ENCODE assay signal across 8 mouse cellular contexts in genomic region chr5:88566034-88566841, GRCm38 (mm10). TPM values are rescaled to one million over a fixed set of nuclear protein-coding genes. Genes with fewer than 3 reads are reported as not detected.
DNase-seq lines count a peak whose midpoint lies in the region; ATAC-seq and TF ChIP-seq lines count a peak whose summit lies in the region.

No protein-coding gene starts in this region.

- H3K79me2 ChIP-seq in MEL (ENCODE audit: control insufficient read depth, insufficient read depth, low read length, poor library complexity) = peaks cover 3% of the 10 kb centered on the region; the same call in 1 of the 2 replicates

- peak overlapping the region; percentile 96 for H3K4me3 ChIP-seq in heart, embryonic 10.5 days
- peak overlapping the region; percentile 73 to 93 for H3K4me3 ChIP-seq in MEL (ENCODE audit: control insufficient read depth in 1 of 2, insufficient read depth in 1 of 2, low read depth in 2 of 2, low read length in 2 of 2)
- peak overlapping the region; percentile 84 for H3K4me3 ChIP-seq in forebrain, postnatal 0 days (ENCODE audit: low read depth, low read length)
- H3K4me3 ChIP-seq in liver, postnatal 0 days (ENCODE audit: low read depth, low read length) = peak overlapping the region; percentile 91

- H3K27me3 ChIP-seq in heart, embryonic 10.5 days (ENCODE audit: insufficient read depth, poor library complexity, severe bottlenecking) = no peaks in the 10 kb centered on the region
- no peaks in the 10 kb centered on the region for H3K27me3 ChIP-seq in MEL (ENCODE audit: control insufficient read depth in 1 of 2, insufficient read depth in 2 of 2, low read length in 2 of 2)
- no peaks in the 10 kb centered on the region for H3K27me3 ChIP-seq in forebrain, postnatal 0 days (ENCODE audit: insufficient read depth, low read length)
- H3K27me3 ChIP-seq in liver, postnatal 0 days (ENCODE audit: insufficient read depth, low read length) = no peaks in the 10 kb centered on the region

- H3K4me2 ChIP-seq in forebrain, postnatal 0 days (ENCODE audit: low read depth) = peak overlapping the region; percentile 68
- H3K4me2 ChIP-seq in liver, postnatal 0 days (ENCODE audit: low read depth, low read length) = peak overlapping the region; percentile 97

- peak; percentile 15 for ATAC-seq in forebrain, postnatal 0 days
- peak; percentile 6; the same call in 1 of the 2 replicates for ATAC-seq in liver, postnatal 0 days

- peak overlapping the region; percentile 93 for H3K27ac ChIP-seq in heart, embryonic 10.5 days
- H3K27ac ChIP-seq in MEL (ENCODE audit: control insufficient read depth, low read depth, low read length) = peak overlapping the region; percentile 76
- H3K27ac ChIP-seq in forebrain, postnatal 0 days (ENCODE audit: low read depth, low read length) = peak overlapping the region; percentile 86
- H3K27ac ChIP-seq in liver, postnatal 0 days (ENCODE audit: low read depth) = peak overlapping the region; percentile 91

- TF ChIP-seq RAD21 in MEL (IDR thresholded peaks at IDR 0.05; ENCODE audit: low read depth, low read length) = no peak

- H3K36me3 ChIP-seq in heart, embryonic 10.5 days = peaks cover 21% of the 10 kb centered on the region
- H3K36me3 ChIP-seq in MEL (ENCODE audit: control insufficient read depth in 1 of 2, insufficient read depth in 2 of 2, low read length in 2 of 2) = peaks cover 0 to 9% of the 10 kb centered on the region in 2 experiments; a peak in 2 of 4 replicates
- 0 out of 2 replicates have a peak, but pooled peaks cover 4% of the 10 kb centered on the region for H3K36me3 ChIP-seq in forebrain, postnatal 0 days (ENCODE audit: insufficient read depth)
- H3K36me3 ChIP-seq in liver, postnatal 0 days (replicated peaks; ENCODE audit: insufficient read depth, low read length) = 0 out of 2 replicates have a peak, but pooled peaks cover 3% of the 10 kb centered on the region

- TF ChIP-seq CTCF in MEL (IDR thresholded peaks at IDR 0.05 in 2 of 3, conservative IDR thresholded peaks at IDR 0.05 in 1 of 3; ENCODE audit: control insufficient read depth in 1 of 3, insufficient read depth in 1 of 3, low read depth in 2 of 3, low read length in 3 of 3, poor library complexity in 1 of 3, severe bottlenecking in 1 of 3) = no peak
- no peak for TF ChIP-seq CTCF in forebrain, postnatal 0 days (IDR thresholded peaks at IDR 0.05; ENCODE audit: low read depth)
- TF ChIP-seq CTCF in liver, postnatal 0 days (IDR thresholded peaks at IDR 0.05; ENCODE audit: low read depth) = no peak

- peaks cover 11% of the 10 kb centered on the region; the same call in 1 of the 2 replicates for H3K4me1 ChIP-seq in heart, embryonic 10.5 days
- peaks cover 3 to 5% of the 10 kb centered on the region in 2 experiments; a peak in 3 of 4 replicates for H3K4me1 ChIP-seq in MEL (ENCODE audit: control insufficient read depth in 1 of 2, insufficient read depth in 2 of 2, low read length in 2 of 2)
- peaks cover 6% of the 10 kb centered on the region; the same call in 1 of the 2 replicates for H3K4me1 ChIP-seq in forebrain, postnatal 0 days (ENCODE audit: insufficient read depth)
- H3K4me1 ChIP-seq in liver, postnatal 0 days (ENCODE audit: insufficient read depth) = peaks cover 3% of the 10 kb centered on the region; the same call in 1 of the 2 replicates

- peak; percentile 66 to 88 for TF ChIP-seq EP300 in MEL (IDR thresholded peaks at IDR 0.05; ENCODE audit: low read depth in 1 of 2, low read length in 2 of 2)
- peak; percentile 90 for TF ChIP-seq EP300 in liver, postnatal 0 days (IDR thresholded peaks at IDR 0.05; ENCODE audit: low read depth)

- peak overlapping the region; percentile 87 for H3K9ac ChIP-seq in MEL (ENCODE audit: control insufficient read depth, low read depth, low read length, poor library complexity, severe bottlenecking)
- peak overlapping the region; percentile 72 for H3K9ac ChIP-seq in forebrain, postnatal 0 days
- H3K9ac ChIP-seq in liver, postnatal 0 days (replicated peaks) = peak overlapping the region; percentile 82

- no peak for TF ChIP-seq POLR2A in MEL (IDR thresholded peaks at IDR 0.05; ENCODE audit: control insufficient read depth in 1 of 2, insufficient read depth in 1 of 2, low read depth in 1 of 2, low read length in 2 of 2, poor library complexity in 1 of 2)

- DNase-seq in heart, embryonic 10.5 days (ENCODE audit: low spot score) = no peak
- no peak for DNase-seq in heart, adult 8-10 months (ENCODE audit: low spot score)
- peak; percentile 81 for DNase-seq in MEL (ENCODE audit: low read depth, low spot score)
- peak; percentile 52 for DNase-seq in forebrain, postnatal 0 days
- DNase-seq in liver, postnatal 0 days = peak; percentile 27
- no peak for DNase-seq in right cerebral cortex, adult 18-20 months
- no peak for DNase-seq in cerebellum, adult 9-11 months
- DNase-seq in cerebellum, adult 8-10 months = no peak

- 6% methylated on average over 14 of the region's 14 CpGs for WGBS in heart, embryonic 10.5 days
- 2% methylated on average over 14 of the region's 14 CpGs for WGBS in forebrain, postnatal 0 days
- 8% methylated on average over 14 of the region's 14 CpGs for WGBS in liver, postnatal 0 days (ENCODE audit: insufficient replicate concordance)

- no peaks in the 10 kb centered on the region for H3K9me3 ChIP-seq in heart, embryonic 10.5 days
- H3K9me3 ChIP-seq in MEL (replicated peaks; ENCODE audit: insufficient read depth, low read length) = no peaks in the 10 kb centered on the region
- H3K9me3 ChIP-seq in forebrain, postnatal 0 days (ENCODE audit: low read length) = no peaks in the 10 kb centered on the region
- no peaks in the 10 kb centered on the region for H3K9me3 ChIP-seq in liver, postnatal 0 days (ENCODE audit: low read length)

TF ChIP-seq in MEL, 35 proteins besides CTCF, POLR2A, EP300 and RAD21:
- TF ChIP-seq E2F4 (IDR thresholded peaks at IDR 0.05; ENCODE audit: borderline replicate concordance, low read depth, low read length) (no peak), TBP (IDR thresholded peaks at IDR 0.05; ENCODE audit: low read depth, low read length) (0 out of 2 replicates have a peak, but pooled peaks have one; percentile 25), GATA1 (IDR thresholded peaks at IDR 0.05; ENCODE audit: low read depth, low read length) (peak; percentile 85), MAZ (IDR thresholded peaks at IDR 0.05; ENCODE audit: low read depth, low read length) (peak; percentile 19; the same call in 1 of the 2 replicates), MXI1 (IDR thresholded peaks at IDR 0.05; ENCODE audit: low read depth, low read length) (0 out of 2 replicates have a peak, but pooled peaks have one; percentile 61), ZC3H11A (IDR thresholded peaks at IDR 0.05; ENCODE audit: low read depth, low read length) (no peak), TAL1 (IDR thresholded peaks at IDR 0.05; ENCODE audit: low read length) (peak; percentile 63), HCFC1 (IDR thresholded peaks at IDR 0.05; ENCODE audit: low read depth, low read length) (0 out of 2 replicates have a peak, but pooled peaks have one; percentile 9), TCF12 (IDR thresholded peaks at IDR 0.05; ENCODE audit: low read depth, low read length) (peak; percentile 93), POLR2AphosphoS5 (IDR thresholded peaks at IDR 0.05; ENCODE audit: borderline replicate concordance, low read depth, low read length) (no peak), ETS1 (IDR thresholded peaks at IDR 0.05; ENCODE audit: low read depth, low read length) (peak; percentile 95), MEF2A (IDR thresholded peaks at IDR 0.05; ENCODE audit: extremely low read depth, insufficient replicate concordance, low read depth, low read length, poor library complexity, severe bottlenecking) (no peak), SIN3A (IDR thresholded peaks at IDR 0.05; ENCODE audit: low read length) (peak; percentile 92), RCOR1 (IDR thresholded peaks at IDR 0.05; ENCODE audit: low read depth, low read length) (peak; percentile 95)

RNA-seq across cellular contexts. Expression of gene Rufy3, which starts 1.4 kb away (rescaled TPM):
- polyA plus RNA-seq in heart, embryonic 10.5 days (2016; fragmentation: Nextera tagmentation; extraction: Ambion mirVana) = 11.5 and 14.3 TPM in 2 replicates
- total RNA-seq in heart, adult 8-10 months (2022) = 10 to 100 TPM; 12.8 to 16.1 (median 14.4) TPM
- total RNA-seq in MEL (2012; rRNA removed) = 3.2 and 3.7 TPM in 2 replicates
- 1 to 10 TPM in 1 of 2 experiments, not detected in 1; 5.7 TPM for polyA plus RNA-seq in MEL (2012; ENCODE audit: insufficient read depth in 1 of 2, insufficient read length in 2 of 2, low read depth in 1 of 2, low replicate concordance in 2 of 2, missing spikeins in 1 of 2)
- total RNA-seq in forebrain, postnatal 0 days (2014; rRNA removed) = 291 and 319 TPM in 2 replicates
- polyA plus RNA-seq in forebrain, postnatal 0 days (2015; fragmentation: Nextera tagmentation; extraction: Ambion mirVana) = 133 and 214 TPM in 2 replicates
- polyA plus RNA-seq in liver, postnatal 0 days (2015; fragmentation: Nextera tagmentation; extraction: Ambion mirVana) = 6.8 and 7.0 TPM in 2 replicates

RNA-seq across cellular contexts. Expression of gene Utp3, which starts 12.0 kb away (rescaled TPM):
- 54.0 and 70.3 TPM in 2 replicates for polyA plus RNA-seq in heart, embryonic 10.5 days (2016; fragmentation: Nextera tagmentation; extraction: Ambion mirVana)
- total RNA-seq in heart, adult 8-10 months (2022) = 10 to 100 TPM; 17.8 to 25.6 (median 21.5) TPM
- 44.7 and 48.4 TPM in 2 replicates for total RNA-seq in MEL (2012; rRNA removed)
- polyA plus RNA-seq in MEL (2012; ENCODE audit: insufficient read depth in 1 of 2, insufficient read length in 2 of 2, low read depth in 1 of 2, low replicate concordance in 2 of 2, missing spikeins in 1 of 2) = 100 to 1,000 TPM in 1 of 2 experiments, 10 to 100 TPM in 1; 73.9 to 120 TPM
- total RNA-seq in forebrain, postnatal 0 days (2014; rRNA removed) = 25.9 and 29.6 TPM in 2 replicates
- 44.6 and 53.9 TPM in 2 replicates for polyA plus RNA-seq in forebrain, postnatal 0 days (2015; fragmentation: Nextera tagmentation; extraction: Ambion mirVana)
- 27.2 and 27.6 TPM in 2 replicates for polyA plus RNA-seq in liver, postnatal 0 days (2015; fragmentation: Nextera tagmentation; extraction: Ambion mirVana)

RNA-seq across cellular contexts. Expression of gene Jchain, which starts 38.5 kb away (rescaled TPM):
- polyA plus RNA-seq in heart, embryonic 10.5 days (2016; fragmentation: Nextera tagmentation; extraction: Ambion mirVana) = 0.16 TPM in 1 of 2 replicates, not detected in the other
- under 1 TPM in 3 of 4 experiments, not detected in 1; 0.22 to 0.63 (median 0.37) TPM for total RNA-seq in heart, adult 8-10 months (2022)
- not detected in 2 replicates for total RNA-seq in MEL (2012; rRNA removed)
- polyA plus RNA-seq in MEL (2012; ENCODE audit: insufficient read depth in 1 of 2, insufficient read length in 2 of 2, low read depth in 1 of 2, low replicate concordance in 2 of 2, missing spikeins in 1 of 2) = not detected
- 0.14 and 0.23 TPM in 2 replicates for total RNA-seq in forebrain, postnatal 0 days (2014; rRNA removed)
- polyA plus RNA-seq in forebrain, postnatal 0 days (2015; fragmentation: Nextera tagmentation; extraction: Ambion mirVana) = 0.28 and 0.33 TPM in 2 replicates
- 0.09 TPM in 2 replicates for polyA plus RNA-seq in liver, postnatal 0 days (2015; fragmentation: Nextera tagmentation; extraction: Ambion mirVana)

Comparison
In these comparisons a context has a peak if more than half of its experiments do, and no peak if none do; other contexts are left out.
1. DNase-seq: peak in MEL (single experiment), forebrain, postnatal 0 days (single experiment) and liver, postnatal 0 days (single experiment); none in heart, embryonic 10.5 days (single experiment), heart, adult 8-10 months (single experiment), right cerebral cortex, adult 18-20 months (single experiment), cerebellum, adult 9-11 months (single experiment) and cerebellum, adult 8-10 months (single experiment).
2. Peak in every context shown above with its lines, with median percentiles within 50 percentile points of each other: H3K27ac ChIP-seq, H3K4me3 ChIP-seq and H3K9ac ChIP-seq.